Mouse (Mus musculus) liver, embryonic 13.5 days (tissue): ENCODE data around the gene Kdm2b. TPM values are rescaled to one million over a fixed set of nuclear protein-coding genes. Genes with fewer than 3 reads are reported as not detected.

Experiments
- ATAC-seq: fragments of 200-750 bp; cut with Nextera tagmentation; 2 replicates; pipeline ENCODE4 v1.8.0; 2017; ENCODE audit warnings: low read depth, mild to moderate bottlenecking, moderate number of reproducible peaks, moderate library complexity
- DNase-seq: peaks from one replicate; pipeline ENCODE4 v3.0.0; 2022
- H3K27ac ChIP-seq: fragments of 300-500 bp; sonication (generic); 2 replicates; pipeline ENCODE4 v1.5.1; 2015; ENCODE audit warnings: moderate library complexity, mild to moderate bottlenecking, inconsistent platforms
- H3K27me3 ChIP-seq: fragments of 300-500 bp; sonication (generic); 2 replicates; pipeline ENCODE4 v1.6.1; 2015; ENCODE audit warnings: mild to moderate bottlenecking, inconsistent platforms
- H3K36me3 ChIP-seq: fragments of 300-500 bp; sonication (generic); 2 replicates; pipeline ENCODE4 v1.6.1; 2015; ENCODE audit warnings: mild to moderate bottlenecking, inconsistent platforms
- H3K4me1 ChIP-seq: fragments of 300-500 bp; sonication (generic); replicated peaks from 2 replicates; pipeline ENCODE4 v1.6.1; 2015; ENCODE audit warnings: inconsistent platforms
- H3K4me2 ChIP-seq: fragments of 300-500 bp; sonication (generic); 2 replicates; pipeline ENCODE4 v1.6.1; 2015; ENCODE audit warnings: inconsistent platforms, mild to moderate bottlenecking, moderate library complexity
- H3K4me3 ChIP-seq: fragments of 300-500 bp; sonication (generic); replicated peaks from 2 replicates; pipeline ENCODE4 v1.5.1; 2015; ENCODE audit warnings: mild to moderate bottlenecking, inconsistent platforms
- H3K9ac ChIP-seq: fragments of 300-500 bp; sonication (generic); 2 replicates; pipeline ENCODE4 v1.6.1; 2015; ENCODE audit warnings: mild to moderate bottlenecking, inconsistent platforms
- H3K9me3 ChIP-seq: fragments of 300-500 bp; sonication (generic); replicated peaks from 2 replicates; pipeline ENCODE4 v1.6.1; 2016; ENCODE audit warnings: inconsistent platforms
- WGBS: fragments of 180-500 bp; shearing (Covaris S2); methylation state at CpG from one replicate; pipeline ENCODE4 v1.1.7; 2015; ENCODE audit not compliant: insufficient replicate concordance; 5-methylcytosine and 5-hydroxymethylcytosine counted together
- polyA plus RNA-seq: library from polyadenylated mRNA; unstranded; fragments of >200 nt; fragmentation: Nextera tagmentation; extraction: Ambion mirVana; gene quantifications from 2 replicates; pipeline ENCODE4 v1.2.1, GENCODE M21; 2015

Kdm2b gene
- polyA plus RNA-seq, 1 experiment from 2014 or later = 21.3 TPM

DNA sequence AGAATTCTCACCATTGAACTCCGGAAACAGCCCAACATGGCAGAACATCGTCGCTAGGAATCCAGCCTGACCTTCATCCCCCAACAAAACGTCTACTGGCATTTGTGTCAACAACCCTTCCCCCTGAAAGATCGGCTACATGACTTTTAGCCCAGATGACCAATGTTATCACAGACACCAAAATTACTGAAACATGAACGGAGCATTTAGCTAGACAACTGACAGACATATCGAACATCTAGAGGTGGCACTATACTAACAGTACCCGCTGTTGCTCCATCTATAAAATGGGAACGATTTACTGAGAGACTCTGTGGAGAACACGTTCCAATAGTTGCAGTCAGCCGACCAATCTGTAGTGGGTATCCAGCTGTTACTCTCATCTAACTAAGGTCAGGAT is 88.4 kb downstream of the Kdm2b start:
- 49% methylated on average over 11 of the region's 11 CpGs for WGBS
- H3K27me3 ChIP-seq = no peaks in the 10 kb centered on the region
- no peak for ATAC-seq
- peak overlapping the region; percentile 96 for H3K4me2 ChIP-seq
- H3K4me3 ChIP-seq = peak overlapping the region; percentile 80
- H3K9ac ChIP-seq = no peak overlapping the region
- no peak for DNase-seq
- no peaks in the 10 kb centered on the region for H3K9me3 ChIP-seq
- no peaks in the 10 kb centered on the region for H3K36me3 ChIP-seq
- H3K27ac ChIP-seq = peak overlapping the region; percentile 66
- peaks cover 70% of the 10 kb centered on the region for H3K4me1 ChIP-seq

DNA sequence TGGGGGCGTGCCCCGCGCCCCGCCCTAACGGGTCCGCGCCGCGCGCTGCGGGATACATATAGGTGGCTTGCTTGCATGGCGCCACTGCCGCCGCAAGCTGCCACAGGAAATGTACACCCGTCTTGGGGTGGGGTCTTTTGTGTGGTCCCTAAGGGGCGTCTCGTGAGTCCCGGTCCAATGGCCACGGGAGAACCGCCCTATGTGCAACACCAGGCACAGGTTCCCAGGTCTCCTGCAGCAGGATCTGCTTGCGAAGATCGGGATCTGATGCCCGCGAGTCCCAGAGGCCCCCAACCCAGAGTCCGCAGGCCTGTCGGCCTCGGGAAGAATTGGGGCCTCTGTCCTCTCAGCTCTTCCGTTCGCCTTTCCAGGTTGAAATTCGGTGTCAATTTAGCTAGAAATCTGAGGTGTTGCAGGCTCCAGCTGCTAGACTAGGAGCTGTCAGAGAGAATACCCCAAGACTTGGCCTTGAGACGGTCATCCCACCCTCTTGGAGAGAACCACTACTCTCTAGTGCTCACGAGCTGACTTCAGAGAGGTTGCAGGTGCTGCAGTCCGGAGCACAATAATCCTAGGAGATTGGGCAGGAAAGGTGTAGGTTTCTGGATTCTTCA is 89.0 kb downstream of the Kdm2b start:
- H3K36me3 ChIP-seq = no peaks in the 10 kb centered on the region
- peak overlapping the region; percentile 66 for H3K27ac ChIP-seq
- H3K4me1 ChIP-seq = peaks cover 76% of the 10 kb centered on the region
- DNase-seq (no peak), ATAC-seq (no peak)
- H3K4me2 ChIP-seq = peak overlapping the region; percentile 96
- H3K4me3 ChIP-seq = peak overlapping the region; percentile 80
- no peaks in the 10 kb centered on the region for H3K9me3 ChIP-seq
- no peaks in the 10 kb centered on the region for H3K27me3 ChIP-seq
- peak overlapping the region; percentile 90 for H3K9ac ChIP-seq
- 5% methylated on average over 33 of the region's 33 CpGs for WGBS

DNA sequence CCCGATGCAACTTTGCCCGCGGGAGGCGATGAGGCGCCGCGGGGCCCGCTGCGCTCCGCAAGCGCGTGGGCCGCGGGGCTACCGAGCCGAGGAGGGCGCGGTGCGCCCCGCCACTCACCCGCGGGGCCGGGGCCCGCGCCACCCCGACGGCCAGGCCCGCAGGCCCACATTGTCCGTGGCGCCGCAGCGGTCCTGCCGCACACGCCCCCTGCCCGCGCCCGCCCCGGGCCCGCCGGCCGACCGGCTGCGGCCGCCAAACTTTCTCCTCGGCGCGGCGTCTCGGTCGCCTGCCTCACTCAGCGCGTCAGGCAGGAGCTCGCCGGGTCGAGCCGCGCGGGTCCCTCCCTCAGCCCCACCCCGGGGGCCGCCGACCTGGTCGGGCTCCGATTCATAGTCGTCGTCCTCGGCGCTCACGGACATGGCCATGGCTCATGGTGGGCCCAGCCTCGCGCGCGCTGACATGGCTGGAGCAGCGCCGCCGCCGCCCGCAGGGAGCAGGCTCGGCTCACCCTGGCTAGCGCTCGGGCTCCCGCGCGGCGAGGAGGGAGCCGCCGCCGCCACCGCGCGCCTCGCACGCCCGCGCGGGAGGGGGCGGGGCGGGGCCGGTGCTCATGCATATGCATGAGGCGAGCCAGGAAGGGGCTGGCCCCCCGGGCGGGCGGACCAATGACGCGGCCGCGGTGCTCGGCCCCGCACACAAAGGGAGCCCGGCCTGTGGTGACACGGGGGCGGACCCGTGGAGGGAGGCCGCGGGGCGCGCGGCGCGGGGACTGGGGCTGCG is 89.7 kb downstream of the Kdm2b start:
- DNase-seq = peak; percentile 88
- under 1% methylated on average over 119 of the region's 120 CpGs for WGBS

DNA sequence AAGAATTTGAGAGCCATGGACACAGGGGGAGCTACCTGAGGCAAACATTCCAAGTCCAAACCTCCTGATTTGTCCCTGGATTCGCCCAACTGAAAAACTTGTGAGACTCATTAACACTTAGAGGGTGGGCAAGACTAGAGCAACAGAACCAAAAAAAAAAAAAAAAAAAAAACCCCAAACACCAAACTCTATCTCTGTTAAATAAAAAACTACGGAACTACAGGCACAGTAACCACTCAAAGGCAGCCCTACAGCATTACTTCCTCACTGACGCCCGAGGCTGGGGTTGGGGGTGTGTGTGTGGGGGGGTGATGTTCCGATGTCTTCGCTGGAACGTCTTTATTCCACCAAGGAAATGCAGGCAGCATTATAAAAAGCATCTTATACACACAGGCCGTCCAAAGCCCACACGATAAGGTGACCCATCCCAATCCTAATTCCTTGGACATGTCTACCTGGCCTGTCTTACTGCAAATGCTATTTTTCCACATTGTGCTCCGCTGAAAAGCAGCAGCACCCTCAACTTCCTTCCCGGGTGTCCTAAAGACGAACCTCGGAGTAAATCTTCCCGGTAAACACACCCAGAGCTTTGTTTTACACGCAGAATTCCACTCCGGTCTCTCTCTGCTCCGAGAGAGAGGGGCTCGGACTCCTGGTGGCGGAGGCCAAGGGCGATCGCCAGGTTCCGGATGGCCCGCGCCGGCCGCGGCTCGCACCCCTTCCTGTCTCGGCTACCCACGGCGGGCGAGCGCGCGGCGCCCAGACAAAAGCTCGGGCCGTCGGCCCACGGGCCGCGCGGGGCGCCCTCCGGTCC is 90.5 kb downstream of the Kdm2b start:
- H3K4me1 ChIP-seq = peaks cover 88% of the 10 kb centered on the region
- no peaks in the 10 kb centered on the region for H3K27me3 ChIP-seq
- H3K9me3 ChIP-seq = no peaks in the 10 kb centered on the region
- H3K27ac ChIP-seq = peak overlapping the region; percentile 85
- WGBS = under 1% methylated on average over 44 of the region's 45 CpGs
- peak overlapping the region; percentile 80 for H3K4me3 ChIP-seq
- no peaks in the 10 kb centered on the region for H3K36me3 ChIP-seq
- ATAC-seq (no peak), DNase-seq (peak; percentile 13)
- peak overlapping the region; percentile 96 for H3K4me2 ChIP-seq
- H3K9ac ChIP-seq = peak overlapping the region; percentile 90

More for the DNA sequence above, 89.7 kb downstream of the Kdm2b start:
- Histone ChIP-seq H3K36me3 (no peaks in the 10 kb centered on the region), H3K9ac (peak overlapping the region; percentile 90), H3K27me3 (no peaks in the 10 kb centered on the region), H3K27ac (peak overlapping the region; percentile 85), H3K9me3 (no peaks in the 10 kb centered on the region), H3K4me1 (peaks cover 83% of the 10 kb centered on the region), H3K4me3 (peak overlapping the region; percentile 80), H3K4me2 (peak overlapping the region; percentile 96)
- peak; percentile 96 for ATAC-seq

DNA sequence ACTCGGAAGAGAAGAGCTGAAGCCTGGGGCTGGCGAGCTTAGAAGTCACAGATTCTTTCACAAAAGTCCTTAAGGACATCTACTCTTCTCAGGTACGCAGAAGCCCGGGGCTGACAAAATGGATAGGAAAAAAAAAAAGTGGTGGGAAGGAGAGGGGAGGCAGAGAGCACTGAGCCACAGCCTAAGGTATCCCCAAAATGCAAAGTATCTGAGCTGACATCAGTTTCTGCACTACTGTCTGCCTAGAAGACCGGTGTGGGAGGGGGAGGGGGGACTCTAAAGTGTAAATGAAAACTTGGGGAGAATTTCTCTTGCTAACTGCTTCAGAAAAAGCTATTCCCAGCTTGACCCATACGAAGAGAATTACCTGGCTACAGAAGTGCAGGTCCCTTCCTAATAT is 91.5 kb downstream of the Kdm2b start:
- Histone ChIP-seq H3K9ac (peak overlapping the region; percentile 90; the same call in 1 of the 2 replicates), H3K27ac (no peak overlapping the region), H3K36me3 (no peaks in the 10 kb centered on the region), H3K9me3 (no peaks in the 10 kb centered on the region), H3K4me1 (peaks cover 78% of the 10 kb centered on the region), H3K4me2 (peak overlapping the region; percentile 96), H3K4me3 (peak overlapping the region; percentile 80; the same call in 1 of the 2 replicates), H3K27me3 (no peaks in the 10 kb centered on the region)
- DNase-seq (no peak), ATAC-seq (no peak)
- WGBS = 72% methylated on average over 6 of the region's 6 CpGs

DNA sequence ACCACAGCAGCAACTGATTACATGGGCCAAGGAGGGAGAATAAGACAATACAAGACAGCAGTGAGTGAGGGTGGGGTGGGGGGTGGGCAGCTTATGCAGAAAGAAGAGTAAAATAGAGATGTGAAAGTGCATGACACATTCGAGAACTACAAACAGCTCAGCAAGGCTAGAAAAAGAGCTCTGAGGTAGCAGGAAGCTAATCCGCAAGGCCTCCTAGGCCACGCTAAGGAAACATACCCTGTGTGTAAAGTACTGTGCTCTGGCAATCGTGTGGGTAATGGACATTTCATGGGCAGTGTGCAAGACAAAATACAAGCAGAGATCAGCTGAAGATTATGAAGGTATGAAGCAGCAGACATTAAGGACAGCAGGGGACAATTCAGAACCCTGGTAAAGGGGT is 94.8 kb downstream of the Kdm2b start:
- Histone ChIP-seq H3K27ac (0 out of 2 replicates have a peak overlapping the region, but pooled peaks have one; percentile 24), H3K4me3 (no peak overlapping the region), H3K4me1 (peaks cover 62% of the 10 kb centered on the region), H3K9ac (no peak overlapping the region), H3K27me3 (no peaks in the 10 kb centered on the region), H3K36me3 (no peaks in the 10 kb centered on the region), H3K9me3 (no peaks in the 10 kb centered on the region), H3K4me2 (no peak overlapping the region)
- ATAC-seq (no peak), DNase-seq (no peak)
- 61% methylated on average over 4 of the region's 4 CpGs for WGBS

DNA sequence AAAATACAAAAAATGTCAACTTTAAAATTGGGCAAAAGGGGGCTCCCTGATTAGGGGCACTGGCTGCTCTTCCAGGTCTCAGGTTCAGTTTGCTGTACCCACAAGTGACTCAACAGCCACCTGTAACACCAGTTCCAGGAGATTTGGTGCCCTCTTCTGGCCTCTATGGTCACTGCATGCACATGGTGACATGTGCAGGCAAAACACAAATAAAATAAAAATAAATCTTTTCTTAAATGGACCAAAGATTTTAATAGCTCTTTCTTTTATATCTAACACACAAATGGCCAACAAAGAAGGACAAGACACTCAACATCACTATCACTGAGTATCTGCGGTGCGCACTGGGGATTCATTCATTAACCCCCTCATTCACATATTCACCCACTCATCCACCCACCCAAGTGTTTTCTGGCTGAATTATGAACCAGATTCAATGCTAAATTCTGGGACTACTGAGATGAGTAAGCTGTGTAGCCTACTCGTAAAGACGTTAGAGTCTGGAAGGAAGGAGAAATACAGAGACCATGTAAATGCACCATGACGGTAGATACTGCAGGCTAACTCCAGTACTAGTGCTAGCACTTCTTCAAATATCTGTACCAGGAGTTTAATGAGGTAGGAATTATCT is 95.5 kb downstream of the Kdm2b start:
- Histone ChIP-seq H3K4me1 (peaks cover 57% of the 10 kb centered on the region), H3K9me3 (no peaks in the 10 kb centered on the region), H3K4me2 (no peak overlapping the region), H3K4me3 (no peak overlapping the region), H3K27me3 (no peaks in the 10 kb centered on the region), H3K36me3 (no peaks in the 10 kb centered on the region), H3K9ac (no peak overlapping the region), H3K27ac (no peak overlapping the region)
- ATAC-seq (no peak), DNase-seq (peak; percentile 50)
- WGBS = 87% methylated on average over 5 of the region's 5 CpGs

DNA sequence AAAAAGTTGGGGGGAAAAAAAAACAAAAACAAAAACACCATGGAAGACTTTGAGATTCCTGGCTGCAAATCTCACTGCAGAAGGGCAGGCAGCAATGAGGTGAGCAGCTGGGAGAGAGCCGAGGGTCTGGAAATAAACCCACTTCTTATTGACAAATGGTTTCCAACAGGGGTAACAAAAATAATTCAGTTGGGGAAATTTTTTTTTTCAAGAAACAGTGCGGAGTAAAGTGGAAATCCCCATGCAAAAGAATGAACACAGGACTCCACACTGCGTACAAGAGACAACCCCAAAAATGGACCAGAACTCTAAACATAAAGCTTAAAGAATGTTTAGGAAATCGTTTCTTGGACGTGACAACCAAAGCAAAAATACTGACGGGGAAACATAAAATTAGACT is 96.4 kb downstream of the Kdm2b start:
- Histone ChIP-seq H3K4me1 (peaks cover 52% of the 10 kb centered on the region), H3K9ac (no peak overlapping the region), H3K4me3 (no peak overlapping the region), H3K27ac (no peak overlapping the region), H3K36me3 (peaks cover 2% of the 10 kb centered on the region; the same call in 1 of the 2 replicates), H3K9me3 (no peaks in the 10 kb centered on the region), H3K27me3 (no peaks in the 10 kb centered on the region), H3K4me2 (no peak overlapping the region)
- 80% methylated on average over 6 of the region's 6 CpGs for WGBS
- ATAC-seq (no peak), DNase-seq (no peak)

DNA sequence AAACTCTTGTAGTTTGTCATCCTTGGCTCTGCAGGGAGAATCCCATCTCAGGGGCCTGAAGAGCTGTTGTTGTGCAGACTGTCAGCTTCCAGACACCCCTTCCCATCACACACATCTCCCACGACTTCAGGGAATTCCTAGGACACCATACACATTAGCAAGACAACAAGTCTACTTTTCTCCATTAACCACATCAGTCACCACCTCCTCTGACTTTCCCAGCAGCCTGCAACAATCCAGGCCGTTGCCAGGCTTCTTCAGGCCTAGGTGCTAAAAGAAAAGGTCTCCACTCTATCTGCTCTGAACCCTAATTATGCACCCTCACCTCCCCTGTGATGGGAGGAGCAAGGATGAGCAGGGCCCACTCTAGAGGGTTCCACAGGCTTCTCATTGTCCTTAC is 99.2 kb downstream of the Kdm2b start:
- Histone ChIP-seq H3K9ac (no peak overlapping the region), H3K36me3 (peaks cover 7% of the 10 kb centered on the region; the same call in 1 of the 2 replicates), H3K9me3 (no peaks in the 10 kb centered on the region), H3K27ac (no peak overlapping the region), H3K4me3 (no peak overlapping the region), H3K4me1 (peaks cover 41% of the 10 kb centered on the region), H3K27me3 (no peaks in the 10 kb centered on the region), H3K4me2 (no peak overlapping the region)
- ATAC-seq = no peak
- 60% methylated on average over 2 of the region's 2 CpGs for WGBS
- no peak for DNase-seq

DNA sequence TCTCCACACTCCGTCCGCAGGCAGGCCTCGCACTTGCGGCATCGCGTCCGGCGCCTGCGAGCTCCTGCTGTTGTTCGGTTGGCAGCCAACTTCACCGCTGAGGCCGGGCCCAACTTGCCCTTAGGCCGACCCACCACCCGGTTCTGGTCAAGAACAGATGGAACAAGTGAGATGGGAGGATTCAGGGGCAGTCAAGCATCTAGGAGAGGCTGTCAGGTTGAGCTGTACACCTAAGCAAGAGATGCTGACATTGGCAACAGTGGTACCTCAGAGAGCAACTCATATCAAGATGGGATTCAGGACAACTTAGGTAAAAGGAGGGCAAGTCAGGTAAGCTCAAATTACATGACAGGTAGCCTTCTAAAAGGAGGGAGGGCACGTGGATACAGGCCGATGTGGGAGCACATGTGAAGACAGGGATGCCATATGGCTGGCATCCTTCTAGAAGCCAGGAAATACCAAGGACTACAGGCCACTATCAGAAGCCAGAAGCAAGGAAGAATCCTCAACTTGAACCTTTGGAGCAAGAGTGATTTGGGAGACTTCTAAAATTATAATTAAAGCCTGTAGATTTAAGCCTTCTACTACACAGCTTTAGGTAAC is 100.9 kb downstream of the Kdm2b start:
- Histone ChIP-seq H3K9ac (no peak overlapping the region), H3K36me3 (peaks cover 7% of the 10 kb centered on the region; the same call in 1 of the 2 replicates), H3K9me3 (no peaks in the 10 kb centered on the region), H3K4me2 (no peak overlapping the region), H3K27me3 (no peaks in the 10 kb centered on the region), H3K4me1 (peaks cover 32% of the 10 kb centered on the region), H3K27ac (no peak overlapping the region), H3K4me3 (no peak overlapping the region)
- no peak for DNase-seq
- 91% methylated on average over 16 of the region's 16 CpGs for WGBS
- ATAC-seq = no peak
